Mouse (Mus musculus): ENCODE measurements at regions not wholly inside any gene's neighbourhood (a gene's known extent, or its start where the extent isn't known, plus 50 kb on each side); places are given as distances from the start of the nearest gene placed in this dataset.
"Not testable (repeated sequence)": the region's sequence is repeated elsewhere in the genome, so short reads cannot be mapped to it uniquely, and the experiment has no call there.

GRCm38 (mm10) chrX:75734628-75735302 lies 140.2 kb downstream of the Pls3 start:
- not testable (repeated sequence) for ATAC-seq (replicated peaks; ENCODE audit: low read depth, poor library complexity, severe bottlenecking)

GRCm38 (mm10) chrX:75733651-75734050 lies 141.3 kb downstream of the Pls3 start:
- not testable (repeated sequence) for ATAC-seq (replicated peaks; ENCODE audit: low read depth, poor library complexity, severe bottlenecking)

- not testable (repeated sequence) for ATAC-seq (replicated peaks; ENCODE audit: low read depth, poor library complexity, severe bottlenecking)
Measured at GRCm38 (mm10) chrX:75729791-75730190, 145.2 kb downstream of the Pls3 start.

GRCm38 (mm10) chrX:75728507-75728906 lies 146.5 kb downstream of the Pls3 start:
- no peak for ATAC-seq (replicated peaks; ENCODE audit: low read depth, poor library complexity, severe bottlenecking)

- not testable (repeated sequence) for ATAC-seq (replicated peaks; ENCODE audit: low read depth, poor library complexity, severe bottlenecking)
Measured at GRCm38 (mm10) chrX:75723542-75723941, 145.5 kb upstream of the Rab39b start.

- ATAC-seq (replicated peaks; ENCODE audit: low read depth, poor library complexity, severe bottlenecking), result no peak
Measured at GRCm38 (mm10) chrX:75699949-75700348, 121.9 kb upstream of the Rab39b start.

GRCm38 (mm10) chrX:75675271-75675670 lies 97.2 kb upstream of the Rab39b start:
- ATAC-seq (replicated peaks; ENCODE audit: low read depth, poor library complexity, severe bottlenecking), result not testable (repeated sequence)

- peak; percentile 95 for ATAC-seq (replicated peaks; ENCODE audit: low read depth, poor library complexity, severe bottlenecking)
Measured at GRCm38 (mm10) chrX:75673920-75674665, 96.1 kb upstream of the Rab39b start.

- no peak for ATAC-seq (replicated peaks; ENCODE audit: low read depth, poor library complexity, severe bottlenecking)
Measured at GRCm38 (mm10) chrX:75673586-75673919, 95.5 kb upstream of the Rab39b start.

GRCm38 (mm10) chrX:75672976-75673375 lies 94.9 kb upstream of the Rab39b start:
- no peak for ATAC-seq (replicated peaks; ENCODE audit: low read depth, poor library complexity, severe bottlenecking)

GRCm38 (mm10) chrX:75667636-75668035 lies 89.6 kb upstream of the Rab39b start:
- no peak for ATAC-seq (replicated peaks; ENCODE audit: low read depth, poor library complexity, severe bottlenecking)

GRCm38 (mm10) chrX:75643402-75643801 lies 65.4 kb upstream of the Rab39b start:
- ATAC-seq (replicated peaks; ENCODE audit: low read depth, poor library complexity, severe bottlenecking), result no peak

Data from common myeloid progenitor, adult 5-6 weeks (primary cell).